Mouse (Mus musculus) spleen, adult 2 months (tissue): ENCODE results near the gene Lrrtm1. TPM values are rescaled to one million over a fixed set of nuclear protein-coding genes. Genes with fewer than 3 reads are reported as not detected.

Experiments
- DNase-seq, 2 experiments: peaks; one replicate each; pipeline versions ENCODE4 v3.0.0 to v3.0.0-alpha.2; 2012 to 2021; ENCODE audit warnings: low spot score in 2 of 2, low read depth in 1 of 2
- H3K27ac ChIP-seq: fragments of 200-500 bp; 2 replicates; pipeline ENCODE4 v1.5.1; 2012; ENCODE audit warnings: low read length, inconsistent platforms; ENCODE audit not compliant: insufficient read depth
- H3K27me3 ChIP-seq: fragments of 200-500 bp; 2 replicates; pipeline ENCODE4 v1.6.1; 2012; ENCODE audit warnings: mild to moderate bottlenecking, moderate library complexity, low read length, inconsistent platforms; ENCODE audit not compliant: control insufficient read depth, insufficient read depth
- H3K36me3 ChIP-seq: fragments of 200-500 bp; 2 replicates; pipeline ENCODE4 v1.6.1; 2012; ENCODE audit warnings: mild to moderate bottlenecking, low read length, inconsistent platforms; ENCODE audit not compliant: control insufficient read depth, insufficient read depth
- H3K4me1 ChIP-seq: fragments of 200-500 bp; 2 replicates; pipeline ENCODE4 v1.6.1; 2011; ENCODE audit warnings: inconsistent platforms; ENCODE audit not compliant: control insufficient read depth, insufficient read depth, insufficient read length
- H3K4me3 ChIP-seq: fragments of 200-500 bp; 2 replicates; pipeline ENCODE4 v1.5.1; 2011; ENCODE audit warnings: mild to moderate bottlenecking, inconsistent platforms; ENCODE audit not compliant: insufficient read depth, insufficient read length; ENCODE audit errors: extremely low read depth
- CTCF ChIP-seq: fragments of 200-500 bp; IDR thresholded peaks from 2 replicates; pipeline ENCODE4 v1.5.1; 2011; ENCODE audit warnings: mild to moderate bottlenecking, inconsistent platforms; ENCODE audit not compliant: insufficient read depth, insufficient read length, insufficient replicate concordance; ENCODE audit errors: extremely low read depth
- POLR2A ChIP-seq: fragments of 200-500 bp; IDR thresholded peaks from 2 replicates; pipeline ENCODE4 v1.6.1; 2011; ENCODE audit warnings: low read depth, low read length, inconsistent platforms
- WGBS: fragments of 180-500 bp; shearing (Covaris S2); methylation state at CpG from one replicate; pipeline ENCODE4 v1.1.7; 2018; 5-methylcytosine and 5-hydroxymethylcytosine counted together
- polyA plus RNA-seq: library from polyadenylated mRNA; depleted of rRNA; stranded (reverse); fragments of >200 nt; gene quantifications from 2 replicates; pipeline ENCODE4 v1.2.3, GENCODE M21; 2012

Lrrtm1 gene
- polyA plus RNA-seq, 1 experiment, result not detected

- Histone ChIP-seq H3K36me3 (no peaks in the 10 kb centered on the region), H3K4me1 (no peaks in the 10 kb centered on the region), H3K27me3 (no peaks in the 10 kb centered on the region), H3K4me3 (no peak overlapping the region), H3K27ac (no peak overlapping the region)
- 37% methylated on average over 7 of the region's 7 CpGs for WGBS
- no peak for TF ChIP-seq POLR2A
- DNase-seq, result no peak
Observed at GRCm38 (mm10) chr6:77257358-77258105, 15.0 kb downstream of the Lrrtm1 start.

- Histone ChIP-seq H3K36me3 (no peaks in the 10 kb centered on the region), H3K4me3 (no peak overlapping the region), H3K27me3 (no peaks in the 10 kb centered on the region), H3K4me1 (no peaks in the 10 kb centered on the region), H3K27ac (no peak overlapping the region)
- WGBS, result 82% methylated on average over 3 of the region's 3 CpGs
- DNase-seq, result no peak
- TF ChIP-seq POLR2A (no peak), CTCF (no peak)
Observed at GRCm38 (mm10) chr6:77265163-77265562, 22.7 kb downstream of the Lrrtm1 start.

- Histone ChIP-seq H3K4me3 (no peak overlapping the region), H3K27me3 (no peaks in the 10 kb centered on the region), H3K4me1 (no peaks in the 10 kb centered on the region), H3K27ac (no peak overlapping the region), H3K36me3 (no peaks in the 10 kb centered on the region)
- no peak for DNase-seq
- TF ChIP-seq POLR2A (no peak), CTCF (no peak)
- 91% methylated on average over 5 of the region's 5 CpGs for WGBS
Observed at GRCm38 (mm10) chr6:77278794-77279193, 36.3 kb downstream of the Lrrtm1 start.

DNA sequence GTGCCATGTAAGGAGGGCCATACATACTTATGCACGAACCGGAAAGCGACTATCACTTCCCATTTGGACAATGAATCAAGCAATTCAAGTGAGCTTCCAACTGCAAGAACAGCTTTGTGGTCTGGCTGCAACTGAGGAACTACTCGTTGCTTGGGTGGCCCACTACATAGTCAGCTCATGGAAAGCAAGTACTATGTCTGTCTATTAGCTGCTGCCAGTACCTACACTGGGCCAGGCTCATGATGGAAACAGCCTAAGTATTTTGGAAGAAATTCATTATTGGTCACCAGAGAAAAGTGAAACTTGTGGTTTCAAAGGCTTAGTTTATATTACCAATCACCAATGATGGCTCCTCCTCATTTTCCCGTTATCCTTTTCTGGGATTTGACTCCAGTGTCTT, 43.8 kb downstream of the Lrrtm1 start:
- no peaks in the 10 kb centered on the region for H3K36me3 ChIP-seq
- DNase-seq, result no peak
- no peak overlapping the region for H3K27ac ChIP-seq
- H3K27me3 ChIP-seq, result no peaks in the 10 kb centered on the region
- no peak overlapping the region for H3K4me3 ChIP-seq
- no peak for TF ChIP-seq POLR2A
- no peak for TF ChIP-seq CTCF
- no peaks in the 10 kb centered on the region for H3K4me1 ChIP-seq
- 86% methylated on average over 5 of the region's 5 CpGs for WGBS

GRCm38 (mm10) chr6:77288402-77288801, 45.9 kb downstream of the Lrrtm1 start:
- DNase-seq, result no peak
- H3K27me3 ChIP-seq, result no peaks in the 10 kb centered on the region
- H3K27ac ChIP-seq, result no peak overlapping the region
- no peaks in the 10 kb centered on the region for H3K36me3 ChIP-seq
- no peak overlapping the region for H3K4me3 ChIP-seq
- TF ChIP-seq CTCF (no peak), POLR2A (no peak)
- no peaks in the 10 kb centered on the region for H3K4me1 ChIP-seq

DNA sequence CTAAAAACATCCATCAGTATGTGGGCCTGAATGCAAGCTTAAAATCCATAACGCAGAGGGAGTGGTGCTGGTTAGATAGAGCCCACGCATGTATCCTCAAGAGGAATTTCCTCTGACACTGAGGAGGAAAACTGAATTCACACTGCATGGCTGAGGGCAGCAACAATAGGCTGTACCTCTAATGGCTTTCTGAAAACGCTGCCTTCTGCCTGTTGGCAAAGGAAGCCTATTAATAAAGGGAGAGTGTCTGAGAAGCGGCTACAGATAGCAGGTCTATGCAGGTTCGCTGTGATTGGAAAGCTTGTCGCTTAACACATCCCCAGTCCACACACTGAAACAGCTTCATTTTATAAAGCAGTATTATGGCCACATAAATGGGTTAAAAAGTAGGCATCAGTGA, 48.9 kb downstream of the Lrrtm1 start:
- TF ChIP-seq CTCF (no peak), POLR2A (no peak)
- no peaks in the 10 kb centered on the region for H3K36me3 ChIP-seq
- H3K27ac ChIP-seq, result no peak overlapping the region
- no peaks in the 10 kb centered on the region for H3K27me3 ChIP-seq
- 75% methylated on average over 6 of the region's 6 CpGs for WGBS
- no peaks in the 10 kb centered on the region for H3K4me1 ChIP-seq
- H3K4me3 ChIP-seq, result no peak overlapping the region
- DNase-seq, result no peak

DNA sequence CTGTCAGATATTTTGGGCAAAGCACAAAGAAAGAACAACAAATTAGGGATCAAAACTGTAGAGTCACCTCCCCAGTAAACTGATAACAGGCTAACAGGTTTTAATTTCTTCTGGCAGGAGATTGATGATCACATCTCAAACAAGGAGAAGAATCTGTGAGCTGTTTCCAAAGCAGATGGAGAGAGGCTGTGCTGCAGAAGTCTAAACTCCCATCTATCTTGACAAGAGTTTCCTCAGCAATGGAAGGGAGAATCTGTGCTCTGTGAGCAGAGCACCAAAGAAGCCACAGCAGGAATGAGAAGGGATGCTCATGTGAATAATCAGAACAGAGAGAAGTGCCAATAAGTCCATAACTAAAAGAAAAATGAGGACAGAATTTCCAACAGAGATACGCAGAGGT, 58.8 kb downstream of the Lrrtm1 start:
- H3K4me1 ChIP-seq, result no peaks in the 10 kb centered on the region
- WGBS, result 92% methylated on average over 1 of the region's 1 CpGs
- H3K27ac ChIP-seq, result no peak overlapping the region
- no peak for DNase-seq
- no peaks in the 10 kb centered on the region for H3K27me3 ChIP-seq
- no peak overlapping the region for H3K4me3 ChIP-seq
- no peaks in the 10 kb centered on the region for H3K36me3 ChIP-seq
- TF ChIP-seq CTCF, result no peak
- no peak for TF ChIP-seq POLR2A
